Mouse (Mus musculus) common myeloid progenitor, adult 5-6 weeks (primary cell): ENCODE measurements around the gene Cgref1. TPM values are rescaled to one million over a fixed set of nuclear protein-coding genes. Genes with fewer than 3 reads are reported as not detected.

Experiments
- ATAC-seq: replicated peaks from 2 replicates; pipeline ENCODE4 v1.8.0; 2016; ENCODE audit warnings: low read depth, mild to moderate bottlenecking, moderate TSS enrichment, inconsistent platforms; ENCODE audit not compliant: poor library complexity, severe bottlenecking
- total RNA-seq: library from RNA; stranded (forward); fragments of 200-1000, 187-1606 nt; gene quantifications from 2 replicates; pipeline ENCODE4 v1.2.3, GENCODE M21; 2017

Cgref1 gene
- total RNA-seq, 1 experiment from 2014 or later, result not detected

DNA sequence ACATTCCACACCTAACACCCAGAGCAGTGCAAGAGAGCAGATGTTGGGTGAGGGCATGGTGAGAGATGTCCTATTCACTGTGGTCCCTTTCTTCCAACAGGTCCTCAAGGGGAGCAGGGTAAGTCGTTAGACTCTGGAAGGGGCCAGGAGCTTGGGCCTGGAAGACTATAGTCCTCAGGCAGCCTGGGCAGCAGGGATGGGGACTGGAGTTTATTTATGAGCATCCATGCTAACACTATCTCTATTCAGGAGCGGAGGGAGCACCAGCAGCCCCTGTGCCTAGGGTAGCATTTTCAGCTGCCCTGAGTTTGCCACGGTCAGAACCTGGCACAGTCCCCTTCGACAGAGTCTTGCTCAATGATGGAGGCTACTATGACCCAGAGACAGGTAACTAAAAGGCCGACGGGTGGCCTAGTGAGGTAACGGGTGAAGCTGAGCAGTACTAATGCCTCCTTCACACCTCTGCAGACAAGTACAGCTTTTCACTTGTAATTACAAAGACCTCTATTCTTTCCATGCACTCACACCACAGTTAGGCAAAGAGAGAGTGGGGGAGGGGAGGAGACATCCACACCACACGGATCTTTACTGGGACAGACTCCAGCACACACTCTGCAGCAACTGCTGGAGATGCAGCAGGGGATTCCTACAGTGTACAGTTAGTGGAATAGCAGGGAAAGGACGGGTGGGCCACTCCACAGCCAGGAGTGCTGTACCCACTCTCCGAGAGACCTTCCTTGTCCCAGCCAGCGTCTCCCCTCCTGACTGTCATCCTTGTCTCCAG, 25.4 kb downstream of the Cgref1 start:
- ATAC-seq, result no peak

DNA sequence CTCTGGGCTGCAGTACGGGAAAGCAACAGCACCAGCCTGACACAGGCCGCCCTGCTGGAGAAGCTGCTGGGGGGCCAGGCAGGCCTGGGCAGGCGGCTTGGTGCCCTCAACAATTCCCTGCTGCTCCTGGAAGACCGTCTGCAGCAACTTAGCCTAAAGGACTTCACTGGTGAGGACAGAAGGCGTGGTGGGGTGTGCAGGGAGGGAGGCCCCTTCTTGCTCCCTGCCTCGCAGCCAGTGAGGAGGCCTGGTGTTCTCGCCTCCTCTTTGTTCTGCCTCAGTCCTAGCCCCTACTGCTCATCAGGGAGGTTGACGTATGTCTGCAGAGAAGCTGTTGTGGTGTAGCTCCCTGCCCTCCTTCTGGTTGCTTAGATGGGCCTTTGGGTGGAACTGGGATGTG, 26.7 kb downstream of the Cgref1 start:
- ATAC-seq, result no peak

- ATAC-seq, result no peak
These were observed 27.3 kb downstream of the Cgref1 start for GRCm38 (mm10) chr5:30917891-30918670.

DNA sequence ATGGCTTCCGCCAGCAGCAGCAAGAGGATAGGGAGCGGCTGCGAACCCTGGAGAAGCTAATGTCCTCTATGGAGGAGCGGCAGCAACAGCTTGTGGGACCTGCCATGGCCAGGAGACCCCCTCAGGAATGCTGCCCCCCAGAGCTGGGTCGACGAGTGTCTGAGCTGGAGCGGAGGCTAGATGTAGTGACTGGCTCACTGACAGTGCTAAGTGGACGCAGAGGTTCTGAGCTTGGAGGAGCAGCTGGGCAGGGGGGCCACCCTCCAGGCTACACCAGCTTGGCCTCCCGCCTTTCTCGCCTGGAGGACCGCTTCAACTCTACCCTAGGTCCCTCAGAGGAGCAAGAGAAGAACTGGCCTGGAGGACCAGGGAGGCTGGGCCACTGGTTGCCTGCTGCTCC, 28.0 kb downstream of the Cgref1 start:
- ATAC-seq, result no peak

DNA sequence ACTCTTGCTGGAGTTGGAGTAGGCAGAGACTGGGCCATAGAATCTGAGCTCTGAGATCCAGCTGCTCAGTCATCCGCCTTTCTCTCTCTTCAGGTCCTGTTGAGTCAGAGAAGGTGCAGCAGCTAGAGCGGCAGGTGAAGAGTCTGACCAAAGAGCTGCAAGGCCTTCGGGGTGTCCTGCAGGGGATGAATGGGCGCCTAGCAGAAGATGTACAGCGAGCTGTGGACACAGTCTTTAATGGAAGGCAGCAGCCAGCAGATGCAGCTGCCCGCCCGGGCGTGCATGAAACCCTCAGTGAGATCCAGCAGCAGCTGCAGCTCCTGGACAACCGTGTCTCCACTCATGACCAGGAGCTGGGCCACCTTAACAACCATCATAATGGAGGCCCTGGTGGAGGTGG, 28.6 kb downstream of the Cgref1 start:
- ATAC-seq, result no peak

DNA sequence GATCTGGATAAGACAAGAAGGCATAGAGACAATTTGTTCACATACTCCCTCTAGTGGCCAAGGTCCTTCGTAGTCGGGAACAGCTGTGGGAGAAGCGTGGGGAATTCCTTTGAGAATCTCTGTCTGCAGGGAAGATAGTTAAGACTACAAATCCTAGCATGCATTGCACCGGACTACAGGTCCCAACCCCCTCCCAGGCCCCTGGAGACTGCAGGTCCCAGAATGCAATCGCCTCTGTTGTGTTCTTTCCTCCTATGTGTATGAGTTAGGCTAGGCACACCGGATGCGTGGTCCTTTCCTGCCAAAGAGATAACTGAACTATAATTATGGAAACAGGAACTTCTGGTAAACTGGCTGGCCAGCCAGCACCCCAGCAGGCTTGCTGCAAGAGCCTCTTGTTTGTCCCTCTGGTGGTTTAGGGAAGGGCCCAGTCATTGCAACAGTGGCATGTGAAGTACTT, 29.4 kb downstream of the Cgref1 start:
- ATAC-seq, result peak; percentile 80

GRCm38 (mm10) chr5:30915456-30915855, 29.9 kb downstream of the Cgref1 start:
- no peak for ATAC-seq

DNA sequence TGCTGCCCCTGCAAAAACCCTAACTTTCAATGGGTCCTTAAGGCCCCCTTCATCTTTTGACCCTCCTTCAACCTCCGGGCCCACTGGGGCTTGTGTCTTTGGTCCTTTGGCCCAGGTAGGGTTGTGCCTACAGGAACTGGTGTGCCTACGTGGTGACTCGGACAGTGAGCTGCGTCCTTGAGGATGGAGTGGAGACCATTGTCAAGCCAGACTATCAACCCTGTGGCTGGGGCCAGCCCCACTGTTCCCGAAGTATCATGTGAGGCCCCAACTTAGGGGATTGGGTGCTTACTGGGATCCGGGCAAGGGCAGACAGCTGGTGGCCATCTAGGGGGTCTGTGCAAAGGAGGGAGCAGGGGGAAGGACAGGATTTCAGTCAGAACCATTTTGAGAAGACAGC, 30.5 kb downstream of the Cgref1 start:
- ATAC-seq, result no peak

DNA sequence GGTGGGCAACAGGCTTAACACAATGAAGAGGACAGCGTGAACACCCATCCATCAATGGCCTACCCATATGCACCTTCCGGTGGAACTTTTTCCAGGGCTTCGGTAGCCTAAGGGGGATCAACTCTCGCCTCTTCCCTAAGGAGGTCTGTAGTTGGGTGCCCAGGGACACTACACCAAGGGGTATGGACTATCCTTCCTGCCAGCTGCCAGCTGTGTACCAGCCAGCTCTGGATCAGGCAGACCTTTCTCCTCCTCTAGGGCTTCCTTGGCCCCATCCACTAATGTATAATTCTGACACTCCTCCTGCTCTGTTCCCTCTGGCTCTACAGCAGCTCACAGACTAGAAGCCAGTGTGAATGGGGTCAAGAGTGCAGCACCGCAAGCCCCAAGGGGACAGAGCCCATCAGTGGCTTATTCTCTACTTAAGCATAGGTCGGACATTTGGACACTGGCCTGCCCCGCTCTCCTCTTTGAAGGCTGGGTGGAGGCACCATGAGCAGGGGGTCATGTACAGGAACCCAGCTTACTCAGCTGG, 31.2 kb downstream of the Cgref1 start:
- ATAC-seq, result no peak

DNA sequence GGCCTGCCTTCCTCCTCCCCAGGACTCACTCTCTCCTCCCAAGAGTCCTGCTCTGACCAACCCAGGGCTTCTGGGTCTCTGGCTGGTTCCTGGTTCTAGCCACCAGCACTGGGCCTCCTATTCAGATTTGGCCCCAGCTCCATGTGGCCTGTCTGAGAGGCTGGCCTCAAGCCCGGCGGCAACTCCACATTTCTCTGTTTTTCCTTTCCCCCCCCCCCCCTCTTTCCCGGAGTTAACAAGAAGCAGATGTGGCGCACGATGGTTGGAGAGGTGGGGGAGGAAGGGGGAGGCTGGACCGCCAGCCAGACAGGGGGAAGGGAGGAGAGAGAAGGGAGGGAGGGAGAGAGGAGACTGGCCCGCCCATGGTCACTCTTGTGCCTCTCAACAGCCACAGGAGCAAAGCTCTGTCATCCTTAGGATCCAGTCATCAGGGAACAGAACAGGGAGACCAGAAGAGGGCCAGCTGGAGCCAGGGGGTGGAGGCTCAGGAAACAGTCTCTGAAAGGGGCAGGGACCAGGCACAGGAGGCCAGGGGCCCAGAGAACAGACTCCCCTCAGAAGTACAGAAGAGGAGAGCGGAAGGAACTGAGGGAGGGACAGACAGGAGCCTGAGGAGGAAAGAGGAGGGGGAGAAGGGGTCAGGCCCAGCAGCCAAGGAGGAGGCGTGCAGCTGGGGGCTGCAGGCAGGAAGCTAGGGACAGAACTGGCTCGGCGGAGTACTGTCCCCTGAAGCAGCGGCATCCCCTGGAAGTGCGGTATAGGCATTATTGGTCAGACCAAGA, 32.1 kb downstream of the Cgref1 start, which contains the start of gene Emilin1:
TSS of gene Emilin1 (plus strand) at position 343 of the 782 bp plus-strand sequence.
- ATAC-seq, result peak; percentile 37

DNA sequence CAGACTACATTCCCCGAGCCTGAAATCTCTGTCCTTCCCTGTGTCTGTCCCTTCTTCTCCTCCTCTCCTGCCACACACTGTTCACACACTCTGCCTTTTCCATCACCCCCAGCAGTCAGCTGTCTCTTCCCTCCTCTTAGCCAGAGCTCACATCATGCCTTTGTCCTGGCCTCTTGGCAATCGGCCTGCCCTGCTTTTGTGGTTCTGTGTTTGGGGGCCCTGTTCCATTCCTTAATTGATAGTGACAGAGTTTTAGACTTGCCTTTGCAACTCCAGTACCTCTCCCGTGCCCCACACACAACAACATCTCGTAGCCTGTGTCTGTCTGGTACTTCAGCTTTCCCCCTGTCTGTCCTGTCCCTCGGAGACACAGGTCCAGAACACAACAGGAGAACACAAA, 33.2 kb downstream of the Cgref1 start:
- ATAC-seq, result no peak

- no peak for ATAC-seq
These were observed 34.9 kb downstream of the Cgref1 start for GRCm38 (mm10) chr5:30910481-30910880.

DNA sequence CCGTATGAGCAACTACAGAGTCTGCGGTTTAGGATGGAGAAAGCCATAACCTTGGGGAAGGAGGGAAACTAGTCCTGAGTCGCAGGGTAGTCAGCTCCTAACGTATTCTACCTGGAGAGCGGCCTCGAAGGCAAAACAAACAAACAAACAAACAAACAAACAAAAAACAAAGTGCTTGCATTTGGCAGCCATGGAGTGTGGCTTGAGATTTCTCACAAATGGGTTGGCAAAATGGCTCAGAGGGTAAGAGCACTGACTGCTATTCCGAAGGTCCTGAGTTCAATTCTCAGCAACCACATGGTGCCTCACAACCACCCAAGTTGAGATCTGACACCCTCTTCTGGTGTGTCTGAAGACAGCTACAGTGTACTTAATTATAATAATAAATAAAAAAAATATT, 35.5 kb downstream of the Cgref1 start:
- ATAC-seq, result no peak

DNA sequence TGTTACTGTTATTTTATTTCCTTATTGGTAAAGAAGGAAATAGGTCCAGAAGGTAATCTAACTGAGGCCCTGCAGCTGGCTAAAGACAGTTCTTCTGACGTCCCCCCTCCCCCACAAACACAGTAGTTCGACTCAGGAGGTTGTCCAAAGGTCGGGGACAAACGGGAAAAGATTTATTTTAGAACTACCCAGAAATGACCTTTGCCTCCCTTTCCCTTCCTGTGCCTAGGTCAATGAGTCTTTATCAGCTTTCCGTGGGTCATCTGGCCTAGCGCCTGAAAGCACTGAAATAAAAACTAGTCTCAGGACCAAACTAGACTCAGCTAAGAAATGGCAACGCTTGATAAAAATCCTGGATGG, 36.1 kb downstream of the Cgref1 start:
- ATAC-seq, result no peak

DNA sequence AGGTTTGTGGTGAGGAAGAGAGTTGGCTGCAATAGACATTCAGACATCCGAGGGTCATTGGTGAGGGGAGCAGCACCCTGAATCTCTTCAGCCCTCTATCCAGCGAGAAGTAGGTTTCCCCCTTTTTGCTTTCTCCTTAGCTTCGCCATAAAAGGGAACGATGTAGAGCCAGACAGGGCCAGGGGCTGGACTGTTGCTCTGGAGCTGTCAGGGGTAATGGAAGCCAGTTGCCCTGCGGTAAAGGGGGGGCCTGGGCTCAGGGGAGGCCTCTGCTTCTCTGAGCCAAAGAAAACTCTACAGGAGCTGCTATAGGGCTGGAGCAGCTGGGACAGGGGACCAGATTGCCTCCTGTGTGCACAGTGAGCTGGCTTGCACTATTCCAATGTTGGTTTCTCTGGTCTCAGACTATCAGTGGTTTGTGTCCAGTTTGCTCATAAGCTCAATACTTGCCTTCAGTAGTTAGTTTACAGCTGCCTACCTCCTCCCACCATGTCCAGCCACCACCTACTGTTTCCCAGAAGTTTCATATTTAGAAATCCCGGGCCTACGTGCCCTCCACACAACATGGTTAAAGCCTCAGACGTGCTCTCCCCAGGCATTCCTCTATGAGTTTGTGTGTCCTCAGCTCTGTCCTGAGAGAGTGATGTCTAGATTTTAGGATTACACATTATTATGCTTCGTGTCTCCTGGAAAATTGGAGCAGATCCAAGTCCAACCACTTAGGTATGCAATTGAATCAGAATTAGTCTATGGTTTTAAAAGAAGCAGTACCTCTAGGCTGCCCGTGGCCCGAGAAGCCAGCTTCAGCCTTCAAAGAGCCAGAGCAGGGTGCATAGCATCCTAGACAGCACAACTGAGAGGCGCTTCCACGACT, 36.7 kb downstream of the Cgref1 start:
- ATAC-seq, result no peak

DNA sequence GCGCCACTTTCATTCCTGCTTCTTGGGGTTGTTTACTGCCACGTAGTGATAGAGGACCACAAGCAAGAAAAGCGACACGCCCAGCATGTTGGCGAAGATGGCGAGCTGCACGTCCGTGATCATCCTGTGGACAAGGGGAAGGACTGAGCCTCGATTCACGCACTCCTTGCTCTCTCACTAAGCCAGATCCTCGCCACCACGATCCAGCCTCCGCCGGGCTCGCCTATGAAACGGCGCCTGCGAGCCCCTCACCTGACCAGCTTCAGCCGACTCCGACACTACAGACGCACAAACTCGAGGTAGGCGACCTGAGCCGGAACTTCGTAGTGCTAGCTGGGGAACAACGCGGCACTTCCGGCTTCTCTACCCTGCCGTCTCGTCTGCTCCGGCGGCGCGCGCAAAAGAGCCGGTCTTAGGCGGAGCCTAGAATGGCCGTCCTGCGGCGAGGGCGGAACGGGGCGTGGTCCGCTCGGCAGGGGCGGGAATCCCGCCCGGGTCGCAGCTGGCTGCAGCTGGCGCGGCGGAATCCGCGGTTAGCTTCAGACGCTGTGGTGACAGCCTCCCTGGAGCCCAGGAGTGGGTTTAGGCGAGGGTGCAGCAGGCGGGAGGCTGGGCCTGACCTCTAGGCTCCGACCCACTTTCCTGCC, 37.9 kb downstream of the Cgref1 start, which contains the start of gene Ost4:
TSS of gene Ost4 (minus strand) at position 376 of the 647 bp plus-strand sequence.
- peak; percentile 93 for ATAC-seq

- ATAC-seq, result no peak
These were observed 43.5 kb downstream of the Cgref1 start for GRCm38 (mm10) chr5:30901860-30902259.

GRCm38 (mm10) chr5:30890375-30890774, 55.0 kb downstream of the Cgref1 start:
- ATAC-seq, result no peak
